Mouse (Mus musculus) thymus, postnatal 14 days (tissue): Measurements from ENCODE around the gene Zkscan1.

Experiments
- DNase-seq: peaks from one replicate; pipeline ENCODE4 v3.0.0; 2021

Zkscan1 gene

DNA sequence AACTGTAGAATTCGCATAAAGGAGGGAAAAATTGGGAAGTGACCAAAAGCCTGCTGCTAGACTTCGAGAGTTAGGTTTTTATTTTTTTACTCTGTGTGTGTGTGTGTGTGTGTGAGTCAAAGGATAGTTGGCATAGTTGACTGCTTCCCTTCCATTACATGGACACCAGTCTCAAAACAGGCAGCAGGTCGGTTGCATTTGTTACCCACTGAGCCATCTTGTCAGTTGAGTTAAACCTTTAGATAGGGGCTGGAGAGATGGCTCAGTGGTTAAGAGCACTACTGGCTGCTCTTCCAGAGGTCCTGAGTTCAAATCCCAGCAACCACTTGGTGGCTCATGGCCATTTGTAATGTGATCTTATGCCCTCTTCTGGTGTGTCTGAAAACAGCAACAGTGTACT is 33.2 kb downstream of the Zkscan1 start:
- no peak for DNase-seq

DNA sequence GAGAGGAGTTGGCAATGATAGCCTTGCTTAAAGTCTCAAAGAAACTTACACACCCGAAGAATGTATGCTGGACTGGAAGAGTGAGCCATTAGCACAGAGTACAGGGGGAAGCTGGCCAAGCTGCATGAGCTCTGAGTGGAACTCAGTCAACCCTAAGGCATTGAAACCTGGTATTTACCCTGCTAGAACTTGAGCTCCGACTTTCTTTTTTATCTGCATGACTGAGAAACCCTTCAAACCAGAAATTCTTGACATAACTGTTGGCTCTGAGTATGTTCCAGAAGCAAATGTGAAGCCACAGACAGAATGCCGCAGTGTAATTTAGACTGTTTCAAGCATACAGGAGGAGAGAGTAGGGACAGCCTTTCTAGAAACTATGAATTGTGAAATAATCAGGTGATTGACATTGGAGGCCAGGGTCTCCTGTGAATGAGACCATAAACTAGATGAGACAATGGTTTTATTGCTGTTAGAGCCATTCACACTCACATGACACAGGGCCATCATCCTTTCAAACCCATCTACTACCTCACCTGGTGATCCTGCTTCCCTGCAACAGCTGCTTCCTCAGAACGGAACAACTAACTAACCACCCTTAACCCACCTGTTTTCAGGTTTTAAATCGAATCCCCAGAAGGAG is 47.7 kb downstream of the Zkscan1 start:
- DNase-seq: no peak

- DNase-seq: no peak
Measured at GRCm38 (mm10) chr5:138137257-138137656, 52.4 kb downstream of the Zkscan1 start.

DNA sequence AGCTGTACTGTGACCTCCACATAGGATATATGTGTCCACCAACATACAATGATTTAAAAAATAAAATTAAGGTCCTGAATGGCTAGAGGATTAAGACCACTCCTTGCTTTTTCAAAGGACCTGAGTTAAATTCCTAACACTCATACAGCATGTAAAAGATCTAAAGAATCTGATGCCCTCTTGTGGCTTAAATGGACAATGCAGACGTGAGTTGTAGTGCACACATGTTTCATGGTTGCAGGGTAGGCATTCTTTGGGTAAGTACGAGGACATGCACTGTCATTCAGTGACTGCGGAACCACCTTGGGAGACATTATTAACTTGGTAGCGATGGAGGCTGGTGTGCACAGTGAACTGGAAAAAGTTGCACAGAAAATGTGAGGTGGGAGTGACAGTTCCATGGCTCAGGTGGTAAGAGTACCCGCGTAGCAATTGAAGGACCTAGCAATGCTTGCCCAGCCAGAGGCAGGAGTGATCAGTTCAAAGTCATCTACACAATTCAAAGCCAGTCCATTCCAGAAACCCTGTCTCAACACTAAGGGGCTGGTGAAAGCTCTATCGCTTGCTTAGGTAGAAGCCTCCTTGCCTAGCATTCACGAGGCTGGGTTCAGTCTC is 53.2 kb downstream of the Zkscan1 start:
- DNase-seq: peak; percentile 54

- DNase-seq: no peak
Measured at GRCm38 (mm10) chr5:138138585-138138984, 53.7 kb downstream of the Zkscan1 start.

DNA sequence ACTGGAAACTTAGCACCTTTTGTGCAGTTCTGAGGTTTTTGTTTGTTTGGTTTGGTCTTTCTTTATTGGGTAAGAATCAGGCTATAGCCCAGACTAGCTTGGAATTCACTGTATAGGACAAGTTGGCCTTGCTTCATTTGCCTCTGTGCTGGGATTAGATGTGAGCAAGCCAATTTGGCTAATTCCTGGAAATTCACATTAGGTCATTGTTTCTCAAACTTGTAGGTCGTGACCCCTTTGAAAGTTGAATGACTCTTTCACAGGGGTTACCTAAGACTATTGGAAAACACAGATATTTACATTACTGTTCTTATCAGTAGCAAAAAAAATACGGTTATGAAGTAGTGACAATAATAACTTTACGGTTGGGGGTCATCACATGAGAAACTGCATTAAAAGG is 69.5 kb downstream of the Zkscan1 start:
- no peak for DNase-seq

DNA sequence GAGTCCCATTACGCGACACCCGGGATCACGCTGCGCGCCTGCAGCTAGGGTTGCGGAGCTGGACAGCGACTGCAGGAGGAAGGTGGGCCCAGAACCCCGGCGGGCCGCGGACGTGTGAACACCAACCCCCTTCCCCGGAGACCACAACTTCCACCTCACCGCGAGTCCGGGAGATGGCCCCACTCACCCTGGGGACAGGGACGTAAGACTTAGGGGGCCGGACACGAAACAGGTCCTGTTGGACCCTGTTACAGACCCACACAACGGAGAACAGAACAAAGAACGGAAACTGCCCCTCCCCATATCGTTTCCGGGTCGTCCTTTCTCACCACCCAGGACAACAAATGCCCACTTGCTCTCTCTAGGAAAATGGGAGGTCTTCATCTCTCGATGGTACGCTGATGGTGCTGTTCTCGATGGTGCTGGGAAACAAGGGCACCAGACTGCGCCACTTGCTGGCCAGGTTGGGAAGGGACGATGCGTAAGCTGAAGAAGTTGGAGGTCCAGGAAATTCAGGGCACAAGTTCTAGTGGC is 70.6 kb downstream of the Zkscan1 start, which contains the start of gene Zfp113:
Gene Zfp113, minus strand, starts transcription at position 302 of the 534 bp plus-strand sequence.
- peak; percentile 90 for DNase-seq
